Mouse (Mus musculus) R1 (cell line): ENCODE results near the gene Cnot4.
A peak's percentile ranks its signal among the peaks of the same experiment; 100 is the strongest.

Source experiments
- DNase-seq: peaks from one replicate; pipeline ENCODE4 v3.0.0-alpha.2; 2018; ENCODE audit warnings: low read depth, low spot score

Gene Cnot4

GRCm38 (mm10) chr6:35033341-35033740, 100.2 kb downstream of the Cnot4 start:
- no peak for DNase-seq

DNA sequence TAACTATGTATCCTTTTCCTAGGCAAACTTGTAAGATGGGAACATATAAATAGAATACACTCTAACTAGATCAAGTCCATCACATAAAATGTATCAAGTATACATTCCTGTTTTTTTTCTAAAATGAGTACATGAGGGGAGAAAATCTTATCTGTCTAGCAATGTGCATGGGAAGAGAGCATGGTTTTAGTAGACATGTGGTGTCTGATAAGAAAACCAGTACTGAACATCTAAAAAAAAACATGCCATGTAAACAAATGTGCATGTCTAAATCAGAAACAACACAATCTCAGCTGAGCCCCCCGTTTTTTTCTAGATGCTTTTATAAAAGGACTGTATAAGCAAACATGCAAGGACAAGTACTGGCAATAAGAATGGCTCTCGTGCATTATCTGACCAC, 100.8 kb downstream of the Cnot4 start:
- no peak for DNase-seq

- no peak for DNase-seq
These were observed 102.7 kb downstream of the Cnot4 start for GRCm38 (mm10) chr6:35030811-35031210.

DNA sequence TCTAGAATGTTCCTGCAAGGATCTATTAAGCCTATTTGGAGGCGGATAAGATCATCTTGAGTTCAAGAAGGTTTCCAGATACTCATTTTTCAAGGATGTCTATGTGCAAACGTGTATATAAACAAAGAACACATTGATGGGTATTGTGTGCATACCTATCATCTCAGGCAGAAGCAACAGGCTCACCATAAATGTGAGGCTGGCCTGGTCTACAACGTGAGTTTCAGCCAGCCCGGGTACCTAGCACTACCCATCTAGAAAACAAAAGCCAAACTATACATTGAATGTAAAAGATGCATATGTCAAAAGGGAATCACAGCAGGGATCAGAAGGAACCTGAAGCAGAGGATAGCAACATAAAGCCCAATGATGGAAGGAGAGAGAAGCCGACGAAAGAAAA, 103.3 kb downstream of the Cnot4 start:
- DNase-seq = no peak

DNA sequence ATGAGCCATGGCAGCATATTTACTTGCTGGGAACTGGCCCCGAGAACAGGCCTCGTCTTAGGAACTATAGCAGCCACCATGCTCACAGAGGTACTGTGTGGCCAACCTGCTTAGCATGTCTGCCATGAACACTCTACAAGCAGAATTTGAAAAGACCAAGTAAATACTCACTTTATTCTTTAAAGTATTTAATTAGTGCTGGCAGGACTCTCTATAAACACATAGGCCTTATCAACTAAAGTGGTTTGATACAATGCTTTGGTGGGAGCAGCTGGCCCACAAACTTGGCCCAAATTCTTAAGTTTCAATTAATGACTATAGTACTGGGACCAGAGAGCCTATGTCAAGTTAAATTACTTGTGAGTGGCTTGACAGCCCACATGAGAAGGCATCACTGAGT, 105.5 kb downstream of the Cnot4 start:
- no peak for DNase-seq

DNA sequence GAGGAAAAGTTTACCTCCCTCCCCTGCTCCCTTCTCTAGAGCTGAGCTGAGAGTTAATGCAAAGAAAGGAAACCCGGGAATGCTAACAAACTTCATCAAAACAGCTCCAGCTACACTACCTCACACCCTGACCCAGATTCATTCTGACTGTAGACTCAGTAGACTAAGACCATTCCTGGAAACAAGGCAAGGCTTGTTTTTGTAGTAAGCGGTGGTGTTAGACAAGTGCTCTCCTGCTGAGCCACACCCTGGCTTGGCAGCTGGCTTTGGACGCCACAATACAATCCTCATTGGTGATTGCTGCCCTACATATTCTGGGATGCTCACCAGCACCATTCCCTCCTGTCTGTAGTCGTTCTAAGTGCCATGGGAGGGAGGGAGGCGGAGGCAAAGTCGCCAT, 106.3 kb downstream of the Cnot4 start:
- DNase-seq = peak; percentile 78

- no peak for DNase-seq
These were observed 116.9 kb downstream of the Cnot4 start for GRCm38 (mm10) chr6:35016624-35017023.

- no peak for DNase-seq
These were observed 121.6 kb downstream of the Cnot4 start for GRCm38 (mm10) chr6:35011953-35012352.

DNA sequence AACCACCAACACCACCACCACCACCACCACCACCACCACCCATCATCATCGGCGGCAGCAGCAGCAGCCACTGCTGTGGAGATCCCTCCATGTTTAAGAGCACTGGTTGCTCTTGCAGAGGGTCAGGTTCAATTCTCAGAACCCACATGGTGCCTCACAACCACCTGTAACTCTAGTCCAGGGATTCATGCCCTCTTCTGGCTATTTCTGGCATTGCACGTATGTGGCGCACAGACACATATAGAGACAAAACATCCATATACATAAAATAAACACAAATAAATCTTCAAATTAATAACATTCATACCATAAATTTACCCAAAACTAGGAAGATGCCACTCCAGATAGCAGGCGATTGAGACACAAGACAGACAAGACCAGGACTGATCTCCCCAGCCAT, 122.8 kb downstream of the Cnot4 start:
- DNase-seq = peak; percentile 68

GRCm38 (mm10) chr6:35002261-35002669, 131.3 kb downstream of the Cnot4 start:
- DNase-seq = no peak

GRCm38 (mm10) chr6:34999101-34999500, 134.4 kb downstream of the Cnot4 start:
- peak; percentile 60 for DNase-seq

DNA sequence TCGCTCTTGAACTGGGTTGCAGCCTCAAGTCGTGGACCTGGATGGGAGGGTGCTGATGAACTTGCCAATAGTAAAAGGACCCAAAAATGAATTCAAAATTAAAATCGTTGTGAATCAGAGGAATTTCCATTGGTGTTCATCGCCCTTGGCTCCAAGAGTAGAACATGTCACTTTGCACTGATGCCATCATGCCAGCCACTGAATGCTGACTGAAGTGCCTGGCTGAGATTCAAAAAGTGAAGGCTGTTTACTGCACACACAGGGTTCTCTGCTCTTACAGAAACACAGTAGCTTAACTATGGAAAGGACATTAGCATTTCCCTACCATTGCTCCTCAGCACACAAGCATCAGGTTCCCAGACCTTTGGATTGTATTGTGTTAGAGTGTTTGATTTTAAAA, 137.0 kb downstream of the Cnot4 start:
- DNase-seq = no peak

- DNase-seq = peak; percentile 97
These were observed 138.3 kb downstream of the Cnot4 start for GRCm38 (mm10) chr6:34995265-34995681.

DNA sequence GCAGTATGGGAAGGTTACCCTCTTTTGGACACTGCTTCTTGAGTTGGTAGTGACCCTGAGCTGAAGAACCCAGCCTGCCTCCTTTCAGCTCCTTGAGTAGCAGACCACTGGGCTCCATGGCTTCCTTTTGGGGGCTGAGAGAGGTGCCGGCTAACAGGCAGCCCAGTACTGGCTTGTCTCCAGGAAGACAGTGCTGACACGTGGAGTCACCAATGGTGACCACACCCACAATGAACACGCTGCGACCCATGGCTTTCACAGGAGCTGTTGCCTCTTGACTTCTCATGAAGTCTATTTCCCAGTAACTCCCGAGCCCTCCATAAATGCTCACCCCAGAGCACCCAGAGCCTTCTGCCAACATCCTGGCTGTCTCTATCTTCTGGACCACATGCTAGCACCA, 138.8 kb downstream of the Cnot4 start:
- no peak for DNase-seq

GRCm38 (mm10) chr6:34989263-34989662, 144.3 kb downstream of the Cnot4 start:
- no peak for DNase-seq

GRCm38 (mm10) chr6:34988081-34988761, 145.3 kb downstream of the Cnot4 start, which contains the start of gene Slc23a4:
Gene Slc23a4 (minus strand): TSS chr6:34988404.
- peak; percentile 74 for DNase-seq

DNA sequence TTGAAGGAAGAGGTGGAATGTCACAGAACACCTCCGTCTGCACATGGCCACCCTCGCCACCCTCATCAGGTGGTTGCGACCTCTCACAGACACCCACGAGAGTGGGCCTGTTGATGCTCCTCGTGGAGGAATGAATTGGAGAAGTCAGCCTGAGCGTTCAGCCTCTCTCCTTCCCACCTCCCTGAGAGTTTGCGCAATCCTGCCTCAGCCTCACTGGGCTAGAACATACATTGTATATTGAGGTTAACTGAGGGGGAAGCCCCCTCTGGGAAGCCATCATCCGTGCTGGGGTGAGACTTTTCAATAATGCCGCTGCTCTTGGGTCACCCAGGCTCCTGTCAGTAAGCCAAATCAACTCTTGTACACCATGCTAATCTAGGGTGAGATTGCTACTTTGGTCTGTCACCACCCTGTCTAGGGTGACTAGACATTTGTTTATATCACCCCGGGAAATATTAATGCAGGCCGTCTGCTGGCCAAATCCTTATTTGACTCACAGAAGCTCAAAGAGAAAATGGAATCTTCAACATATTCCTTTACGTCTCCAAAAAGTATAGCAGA, 146.4 kb downstream of the Cnot4 start:
- no peak for DNase-seq

GRCm38 (mm10) chr6:34980661-34981060, 152.9 kb downstream of the Cnot4 start:
- no peak for DNase-seq

DNA sequence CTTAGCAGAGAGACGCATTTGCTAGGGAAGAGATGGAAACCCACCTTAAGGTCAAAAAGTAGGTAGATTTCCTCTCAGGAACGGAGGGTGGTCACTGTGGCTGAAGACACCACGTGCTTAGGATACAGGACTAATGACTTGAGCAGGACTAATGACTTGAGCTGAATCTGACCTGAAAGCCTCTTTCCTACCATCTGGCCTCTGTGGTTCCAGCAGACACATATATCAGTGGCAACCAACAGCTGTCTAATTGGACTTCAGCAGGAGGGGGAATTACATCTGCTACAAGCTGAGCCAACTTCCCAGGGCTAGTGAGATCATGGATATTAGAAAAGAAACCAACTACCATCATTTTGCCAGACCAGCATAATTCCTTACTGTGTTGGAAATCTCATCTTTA, 154.2 kb downstream of the Cnot4 start:
- no peak for DNase-seq
